Mouse (Mus musculus): ENCODE data around the gene Dao.
A peak's percentile ranks its signal among the peaks of the same experiment; 100 is the strongest.

Dao gene

GRCm38 (mm10) chr5:114067982-114068381 is 64.5 kb downstream of the Dao start:
- DNase-seq (ENCODE audit: low read depth, low spot score): no peak

GRCm38 (mm10) chr5:114070858-114071257 is 67.4 kb downstream of the Dao start:
- peak; percentile 65 for DNase-seq (ENCODE audit: low read depth, low spot score)

GRCm38 (mm10) chr5:114072262-114072661 is 68.8 kb downstream of the Dao start:
- peak; percentile 33 for DNase-seq (ENCODE audit: low read depth, low spot score)
